Mouse (Mus musculus): ENCODE data around the gene Vil1. TPM values are rescaled to one million over a fixed set of nuclear protein-coding genes. Genes with fewer than 3 reads are reported as not detected.

Vil1 gene
- not detected in 2 replicates for polyA plus RNA-seq (2012)

GRCm38 (mm10) chr1:74408589-74409504 lies at the start of gene Vil1:
Gene Vil1 (plus strand): TSS chr1:74409376.
- H3K4me3 ChIP-seq (replicated peaks) = no peak within 1 kb of the TSS
- H3K9me3 ChIP-seq (ENCODE audit: control insufficient read depth, low read length) = no peaks in the 10 kb centered on the region
- no peaks in the 10 kb centered on the region for H3K36me3 ChIP-seq (ENCODE audit: control insufficient read depth)
- no peaks in the 10 kb centered on the region for H3K27me3 ChIP-seq (ENCODE audit: control insufficient read depth)
- peaks cover 12% of the 10 kb centered on the region for H3K4me1 ChIP-seq (ENCODE audit: control insufficient read depth)
- TF ChIP-seq GATA1 (IDR thresholded peaks at IDR 0.05; ENCODE audit: low read length) (no peak), TAL1 (IDR thresholded peaks at IDR 0.05; ENCODE audit: low read length) (no peak)

GRCm38 (mm10) chr1:74359952-74360517 lies 49.1 kb upstream of the Vil1 start:
- Histone ChIP-seq H3K4me1 (ENCODE audit: control insufficient read depth) (no peaks in the 10 kb centered on the region; the same call in 1 of the 2 replicates), H3K27me3 (ENCODE audit: control insufficient read depth) (no peaks in the 10 kb centered on the region), H3K9me3 (ENCODE audit: control insufficient read depth, low read length) (no peaks in the 10 kb centered on the region), H3K36me3 (ENCODE audit: control insufficient read depth) (no peaks in the 10 kb centered on the region), H3K4me3 (replicated peaks) (no peak overlapping the region)
- no peak for TF ChIP-seq GATA1 (IDR thresholded peaks at IDR 0.05; ENCODE audit: low read length)
- no peak for TF ChIP-seq TAL1 (IDR thresholded peaks at IDR 0.05; ENCODE audit: low read length)

GRCm38 (mm10) chr1:74361812-74362211 lies 47.4 kb upstream of the Vil1 start, which contains the start of gene Catip:
Gene Catip (plus strand): TSS chr1:74362108.
- no peak within 1 kb of the TSS for H3K4me3 ChIP-seq (replicated peaks)
- no peak for TF ChIP-seq GATA1 (IDR thresholded peaks at IDR 0.05; ENCODE audit: low read length)
- no peak for TF ChIP-seq TAL1 (IDR thresholded peaks at IDR 0.05; ENCODE audit: low read length)
- H3K4me1 ChIP-seq (ENCODE audit: control insufficient read depth) = no peaks in the 10 kb centered on the region; the same call in none of the 2 replicates
- H3K9me3 ChIP-seq (ENCODE audit: control insufficient read depth, low read length) = no peaks in the 10 kb centered on the region
- H3K36me3 ChIP-seq (ENCODE audit: control insufficient read depth) = no peaks in the 10 kb centered on the region
- H3K27me3 ChIP-seq (ENCODE audit: control insufficient read depth) = no peaks in the 10 kb centered on the region; the same call in 1 of the 2 replicates

- peaks cover 4% of the 10 kb centered on the region for H3K4me1 ChIP-seq (ENCODE audit: control insufficient read depth)
- H3K9me3 ChIP-seq (ENCODE audit: control insufficient read depth, low read length) = no peaks in the 10 kb centered on the region
- H3K4me3 ChIP-seq (replicated peaks) = no peak overlapping the region
- TF ChIP-seq GATA1 (IDR thresholded peaks at IDR 0.05; ENCODE audit: low read length) (no peak), TAL1 (IDR thresholded peaks at IDR 0.05; ENCODE audit: low read length) (no peak)
- H3K27me3 ChIP-seq (ENCODE audit: control insufficient read depth) = peaks cover 2% of the 10 kb centered on the region
- H3K36me3 ChIP-seq (ENCODE audit: control insufficient read depth) = no peaks in the 10 kb centered on the region
Observed at GRCm38 (mm10) chr1:74362325-74363229, 46.6 kb upstream of the Vil1 start.

- Histone ChIP-seq H3K4me1 (ENCODE audit: control insufficient read depth) (peaks cover 12% of the 10 kb centered on the region), H3K4me3 (replicated peaks) (no peak overlapping the region), H3K27me3 (ENCODE audit: control insufficient read depth) (peaks cover 9% of the 10 kb centered on the region), H3K9me3 (ENCODE audit: control insufficient read depth, low read length) (no peaks in the 10 kb centered on the region), H3K36me3 (ENCODE audit: control insufficient read depth) (no peaks in the 10 kb centered on the region)
- no peak for TF ChIP-seq TAL1 (IDR thresholded peaks at IDR 0.05; ENCODE audit: low read length)
- no peak for TF ChIP-seq GATA1 (IDR thresholded peaks at IDR 0.05; ENCODE audit: low read length)
Observed at GRCm38 (mm10) chr1:74363437-74363836, 45.7 kb upstream of the Vil1 start.

- H3K36me3 ChIP-seq (ENCODE audit: control insufficient read depth) = no peaks in the 10 kb centered on the region
- H3K4me3 ChIP-seq (replicated peaks) = no peak overlapping the region
- TF ChIP-seq TAL1 (IDR thresholded peaks at IDR 0.05; ENCODE audit: low read length) (no peak), GATA1 (IDR thresholded peaks at IDR 0.05; ENCODE audit: low read length) (no peak)
- peaks cover 9% of the 10 kb centered on the region for H3K27me3 ChIP-seq (ENCODE audit: control insufficient read depth)
- H3K4me1 ChIP-seq (ENCODE audit: control insufficient read depth) = peaks cover 16% of the 10 kb centered on the region
- no peaks in the 10 kb centered on the region for H3K9me3 ChIP-seq (ENCODE audit: control insufficient read depth, low read length)
Observed at GRCm38 (mm10) chr1:74364270-74364669, 44.9 kb upstream of the Vil1 start.

GRCm38 (mm10) chr1:74367886-74368645 lies 41.1 kb upstream of the Vil1 start:
- H3K27me3 ChIP-seq (ENCODE audit: control insufficient read depth) = peaks cover 11% of the 10 kb centered on the region
- H3K4me1 ChIP-seq (ENCODE audit: control insufficient read depth) = peaks cover 16% of the 10 kb centered on the region
- peak overlapping the region; percentile 53 for H3K4me3 ChIP-seq (replicated peaks)
- no peaks in the 10 kb centered on the region for H3K36me3 ChIP-seq (ENCODE audit: control insufficient read depth)
- TF ChIP-seq GATA1 (IDR thresholded peaks at IDR 0.05; ENCODE audit: low read length) (no peak; the same call in 1 of the 2 replicates), TAL1 (IDR thresholded peaks at IDR 0.05; ENCODE audit: low read length) (no peak)
- H3K9me3 ChIP-seq (ENCODE audit: control insufficient read depth, low read length) = no peaks in the 10 kb centered on the region

- Histone ChIP-seq H3K4me3 (replicated peaks) (no peak overlapping the region), H3K4me1 (ENCODE audit: control insufficient read depth) (peaks cover 16% of the 10 kb centered on the region), H3K36me3 (ENCODE audit: control insufficient read depth) (no peaks in the 10 kb centered on the region), H3K9me3 (ENCODE audit: control insufficient read depth, low read length) (no peaks in the 10 kb centered on the region), H3K27me3 (ENCODE audit: control insufficient read depth) (peaks cover 13% of the 10 kb centered on the region)
- TF ChIP-seq TAL1 (IDR thresholded peaks at IDR 0.05; ENCODE audit: low read length) (no peak), GATA1 (IDR thresholded peaks at IDR 0.05; ENCODE audit: low read length) (no peak)
Observed at GRCm38 (mm10) chr1:74370040-74370439, 39.1 kb upstream of the Vil1 start.

Data from erythroblast, embryonic 14.5 days (primary cell).